Mouse (Mus musculus): ENCODE data around the gene Epn2. TPM values are rescaled to one million over a fixed set of nuclear protein-coding genes. Genes with fewer than 3 reads are reported as not detected.

Epn2 gene
- polyA plus RNA-seq, 1 experiment from 2014 or later = 56.5 TPM

DNA sequence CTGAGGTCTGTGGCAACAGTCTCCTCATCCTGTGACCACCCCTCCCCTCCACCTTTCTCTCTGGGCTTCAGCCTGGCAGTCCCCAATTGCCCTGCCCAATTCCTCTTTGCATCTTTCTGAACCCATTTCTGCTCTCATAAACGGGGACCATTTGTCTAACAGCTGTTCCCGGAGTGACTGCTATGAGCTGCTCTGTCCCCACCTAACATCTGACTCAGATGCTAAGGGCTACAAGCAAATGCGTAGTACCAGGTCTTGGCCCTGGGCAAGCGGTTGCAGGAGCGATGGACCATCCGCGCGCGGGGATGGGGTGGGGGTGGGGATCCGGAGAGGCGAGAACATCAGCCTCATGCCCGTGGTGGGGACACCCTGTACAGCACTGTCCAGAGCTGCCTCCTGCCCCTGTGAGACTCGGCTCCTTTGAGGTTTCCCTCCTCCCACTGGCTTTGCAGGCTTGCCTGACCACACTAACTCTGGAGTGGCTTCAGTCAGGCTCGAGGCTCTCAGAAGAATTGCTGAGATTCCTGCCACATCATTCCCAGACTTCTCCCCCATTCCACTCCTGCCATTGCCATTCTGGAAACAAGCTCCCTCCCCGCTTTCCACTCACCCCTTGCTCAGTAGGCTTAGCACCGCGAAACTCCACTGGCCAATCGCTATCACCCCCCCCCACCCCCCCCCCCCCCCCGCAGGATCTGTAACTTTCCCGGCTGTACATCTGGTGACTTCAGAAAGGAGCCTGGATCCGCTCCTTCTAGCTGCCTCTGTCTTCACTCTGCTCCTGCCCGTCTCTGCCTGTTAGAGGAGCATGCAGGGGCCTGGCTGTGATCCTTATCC is 36.4 kb upstream of the Epn2 start:
- Histone ChIP-seq H3K9ac (peak overlapping the region; percentile 54), H3K27me3 (no peaks in the 10 kb centered on the region), H3K27ac (replicated peaks) (no peak overlapping the region), H3K4me1 (replicated peaks) (peaks cover 26% of the 10 kb centered on the region), H3K4me3 (peak overlapping the region; percentile 6; the same call in 1 of the 2 replicates), H3K9me3 (no peaks in the 10 kb centered on the region), H3K36me3 (no peaks in the 10 kb centered on the region), H3K4me2 (peak overlapping the region; percentile 48)
- ATAC-seq (ENCODE audit: low read depth) = no peak
- WGBS = 15% methylated on average over 20 of the region's 22 CpGs

GRCm38 (mm10) chr11:61614401-61614800 is 34.9 kb upstream of the Epn2 start:
- Histone ChIP-seq H3K27me3 (no peaks in the 10 kb centered on the region), H3K9me3 (0 out of 2 replicates have a peak, but pooled peaks cover 3% of the 10 kb centered on the region), H3K4me3 (no peak overlapping the region), H3K4me2 (no peak overlapping the region), H3K36me3 (no peaks in the 10 kb centered on the region), H3K4me1 (replicated peaks) (peaks cover 11% of the 10 kb centered on the region), H3K9ac (no peak overlapping the region), H3K27ac (replicated peaks) (no peak overlapping the region)
- 56% methylated on average over 5 of the region's 5 CpGs for WGBS
- ATAC-seq (ENCODE audit: low read depth) = no peak

GRCm38 (mm10) chr11:61612116-61612635 is 32.7 kb upstream of the Epn2 start:
- Histone ChIP-seq H3K36me3 (no peaks in the 10 kb centered on the region), H3K4me3 (no peak overlapping the region), H3K9ac (no peak overlapping the region), H3K27me3 (no peaks in the 10 kb centered on the region), H3K27ac (replicated peaks) (no peak overlapping the region), H3K4me2 (no peak overlapping the region), H3K4me1 (replicated peaks) (peaks cover 11% of the 10 kb centered on the region), H3K9me3 (0 out of 2 replicates have a peak, but pooled peaks cover 4% of the 10 kb centered on the region)
- 83% methylated on average over 4 of the region's 4 CpGs for WGBS
- ATAC-seq (ENCODE audit: low read depth) = no peak

DNA sequence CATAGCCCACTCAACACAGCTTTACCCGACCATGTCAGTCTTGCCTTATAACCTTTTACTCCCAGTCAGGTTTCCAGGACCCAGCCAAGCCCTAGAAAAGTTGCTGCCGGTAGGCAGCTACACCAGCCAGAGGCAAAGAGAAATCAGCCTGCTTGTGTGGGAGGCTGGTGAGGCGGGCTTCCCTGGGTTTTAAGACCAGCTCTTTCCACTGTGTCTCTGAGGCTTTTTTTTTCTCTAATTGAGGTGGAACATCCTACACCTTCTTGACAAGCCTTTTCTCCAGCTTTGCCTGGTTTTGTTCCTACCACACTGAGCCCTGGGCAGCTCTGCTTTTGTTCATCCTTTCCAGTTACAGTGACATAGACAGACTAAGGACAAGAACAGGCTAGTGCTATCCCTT is 31.7 kb upstream of the Epn2 start:
- H3K4me1 ChIP-seq (replicated peaks) = peaks cover 8% of the 10 kb centered on the region
- H3K4me3 ChIP-seq = no peak overlapping the region
- H3K4me2 ChIP-seq = no peak overlapping the region
- 0 out of 2 replicates have a peak, but pooled peaks cover 4% of the 10 kb centered on the region for H3K9me3 ChIP-seq
- 91% methylated on average over 3 of the region's 3 CpGs for WGBS
- no peak for ATAC-seq (ENCODE audit: low read depth)
- no peaks in the 10 kb centered on the region for H3K27me3 ChIP-seq
- H3K36me3 ChIP-seq = no peaks in the 10 kb centered on the region
- no peak overlapping the region for H3K9ac ChIP-seq
- H3K27ac ChIP-seq (replicated peaks) = no peak overlapping the region

- H3K4me1 ChIP-seq (replicated peaks) = no peaks in the 10 kb centered on the region
- WGBS = 87% methylated on average over 4 of the region's 4 CpGs
- no peaks in the 10 kb centered on the region for H3K27me3 ChIP-seq
- no peak overlapping the region for H3K4me3 ChIP-seq
- no peak overlapping the region for H3K9ac ChIP-seq
- ATAC-seq (ENCODE audit: low read depth) = no peak
- no peaks in the 10 kb centered on the region for H3K36me3 ChIP-seq
- H3K9me3 ChIP-seq = 0 out of 2 replicates have a peak, but pooled peaks cover 4% of the 10 kb centered on the region
- H3K27ac ChIP-seq (replicated peaks) = no peak overlapping the region
- no peak overlapping the region for H3K4me2 ChIP-seq
Observed at GRCm38 (mm10) chr11:61608072-61608471, 28.6 kb upstream of the Epn2 start.

DNA sequence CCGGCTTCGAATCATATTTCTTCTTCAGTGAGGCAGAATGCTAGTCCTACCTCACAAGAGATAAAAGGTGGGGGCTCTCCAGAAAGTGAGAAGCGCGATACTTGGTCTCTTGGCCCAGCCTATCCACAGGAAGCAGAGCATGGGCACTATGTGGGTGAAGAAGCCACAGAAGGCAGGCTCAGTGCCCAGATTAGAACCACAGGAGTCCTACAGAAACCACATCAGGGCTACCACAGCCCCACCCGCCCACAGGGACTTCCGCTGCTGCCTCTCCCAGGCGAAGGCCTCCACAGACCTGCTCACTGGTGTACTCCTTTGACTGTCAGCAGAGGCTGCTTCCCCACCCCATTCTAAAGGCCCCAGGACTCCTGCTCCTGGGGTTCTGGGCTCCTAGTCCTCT is 23.2 kb upstream of the Epn2 start:
- H3K9me3 ChIP-seq = no peaks in the 10 kb centered on the region
- WGBS = 88% methylated on average over 7 of the region's 7 CpGs
- ATAC-seq (ENCODE audit: low read depth) = no peak
- H3K4me1 ChIP-seq (replicated peaks) = no peaks in the 10 kb centered on the region
- no peaks in the 10 kb centered on the region for H3K27me3 ChIP-seq
- H3K27ac ChIP-seq (replicated peaks) = no peak overlapping the region
- no peak overlapping the region for H3K4me2 ChIP-seq
- H3K36me3 ChIP-seq = no peaks in the 10 kb centered on the region
- no peak overlapping the region for H3K9ac ChIP-seq
- H3K4me3 ChIP-seq = no peak overlapping the region

GRCm38 (mm10) chr11:61601465-61601864 is 22.0 kb upstream of the Epn2 start:
- H3K36me3 ChIP-seq = no peaks in the 10 kb centered on the region
- ATAC-seq (ENCODE audit: low read depth) = no peak
- H3K4me3 ChIP-seq = no peak overlapping the region
- no peak overlapping the region for H3K9ac ChIP-seq
- no peaks in the 10 kb centered on the region for H3K9me3 ChIP-seq
- no peaks in the 10 kb centered on the region for H3K27me3 ChIP-seq
- H3K4me2 ChIP-seq = no peak overlapping the region
- no peaks in the 10 kb centered on the region for H3K4me1 ChIP-seq (replicated peaks)
- H3K27ac ChIP-seq (replicated peaks) = no peak overlapping the region
- WGBS = 47% methylated on average over 3 of the region's 3 CpGs

DNA sequence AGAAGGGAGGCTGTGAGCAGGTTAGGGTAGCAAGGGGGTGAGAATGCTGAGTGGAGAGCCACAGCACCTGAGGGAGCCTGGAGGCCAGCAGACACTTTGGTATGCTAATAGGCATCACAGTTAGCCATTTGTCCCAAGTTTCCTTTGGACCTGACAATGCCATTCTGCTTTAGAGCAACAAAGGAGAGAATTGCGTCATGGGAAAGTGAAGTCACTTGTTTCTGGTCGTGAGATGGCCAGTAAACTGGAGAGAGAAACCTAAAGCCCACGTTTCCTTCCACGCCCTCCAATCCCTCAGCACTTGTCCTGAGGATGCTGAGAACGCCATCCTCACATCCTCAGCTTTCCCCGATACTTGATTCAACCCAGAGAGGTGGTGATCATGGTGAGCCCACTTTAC is 18.9 kb upstream of the Epn2 start:
- Histone ChIP-seq H3K4me2 (no peak overlapping the region), H3K4me3 (no peak overlapping the region), H3K4me1 (replicated peaks) (no peaks in the 10 kb centered on the region), H3K27me3 (no peaks in the 10 kb centered on the region), H3K9ac (no peak overlapping the region), H3K36me3 (no peaks in the 10 kb centered on the region), H3K9me3 (no peaks in the 10 kb centered on the region), H3K27ac (replicated peaks) (no peak overlapping the region)
- 60% methylated on average over 6 of the region's 6 CpGs for WGBS
- ATAC-seq (ENCODE audit: low read depth) = no peak

DNA sequence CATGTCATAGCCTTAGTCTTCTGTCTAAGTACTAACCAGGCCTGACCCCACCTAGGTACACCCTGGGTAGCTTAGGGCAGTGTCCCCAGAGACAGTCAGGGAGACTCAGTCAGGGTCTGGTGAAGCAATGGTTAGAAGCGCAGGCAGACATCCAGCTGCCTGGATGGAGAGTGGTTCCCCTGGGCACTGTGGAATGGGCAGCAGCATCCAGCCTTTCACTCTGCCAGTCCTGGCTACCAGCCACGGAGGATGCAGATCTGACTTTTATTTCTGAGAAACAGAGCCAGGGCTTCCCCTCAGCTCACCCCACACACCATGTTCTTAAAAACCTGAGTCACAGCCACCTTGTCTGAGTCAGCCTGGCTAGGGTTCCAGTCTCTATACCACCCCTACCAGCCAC is 18.0 kb upstream of the Epn2 start:
- 79% methylated on average over 2 of the region's 2 CpGs for WGBS
- H3K9ac ChIP-seq = no peak overlapping the region
- H3K36me3 ChIP-seq = no peaks in the 10 kb centered on the region
- H3K27ac ChIP-seq (replicated peaks) = no peak overlapping the region
- H3K4me1 ChIP-seq (replicated peaks) = no peaks in the 10 kb centered on the region
- H3K9me3 ChIP-seq = no peaks in the 10 kb centered on the region
- no peaks in the 10 kb centered on the region for H3K27me3 ChIP-seq
- H3K4me3 ChIP-seq = no peak overlapping the region
- no peak for ATAC-seq (ENCODE audit: low read depth)
- no peak overlapping the region for H3K4me2 ChIP-seq

DNA sequence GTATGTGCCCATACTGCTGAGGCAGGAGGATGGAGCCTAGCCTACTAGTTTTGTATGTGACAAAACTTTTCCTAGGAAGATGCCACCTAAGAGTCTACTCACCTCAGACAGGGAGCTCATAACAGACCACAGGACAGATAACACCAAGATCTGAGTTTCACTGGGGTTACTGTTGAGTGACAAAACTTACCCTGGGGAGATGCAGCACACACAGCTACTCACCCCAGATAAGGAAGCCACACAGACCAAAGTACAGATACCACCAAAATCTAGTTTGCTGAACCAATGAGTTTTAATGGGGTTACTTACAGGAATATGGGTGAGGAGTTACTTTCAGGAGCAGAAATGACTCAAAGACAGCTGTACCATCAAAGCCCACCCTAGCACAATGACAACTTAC is 13.6 kb upstream of the Epn2 start:
- no peaks in the 10 kb centered on the region for H3K9me3 ChIP-seq
- H3K27me3 ChIP-seq = no peaks in the 10 kb centered on the region
- no peak overlapping the region for H3K4me2 ChIP-seq
- no peaks in the 10 kb centered on the region for H3K4me1 ChIP-seq (replicated peaks)
- no peak overlapping the region for H3K9ac ChIP-seq
- H3K36me3 ChIP-seq = no peaks in the 10 kb centered on the region
- H3K27ac ChIP-seq (replicated peaks) = no peak overlapping the region
- no peak overlapping the region for H3K4me3 ChIP-seq
- ATAC-seq (ENCODE audit: low read depth) = no peak

DNA sequence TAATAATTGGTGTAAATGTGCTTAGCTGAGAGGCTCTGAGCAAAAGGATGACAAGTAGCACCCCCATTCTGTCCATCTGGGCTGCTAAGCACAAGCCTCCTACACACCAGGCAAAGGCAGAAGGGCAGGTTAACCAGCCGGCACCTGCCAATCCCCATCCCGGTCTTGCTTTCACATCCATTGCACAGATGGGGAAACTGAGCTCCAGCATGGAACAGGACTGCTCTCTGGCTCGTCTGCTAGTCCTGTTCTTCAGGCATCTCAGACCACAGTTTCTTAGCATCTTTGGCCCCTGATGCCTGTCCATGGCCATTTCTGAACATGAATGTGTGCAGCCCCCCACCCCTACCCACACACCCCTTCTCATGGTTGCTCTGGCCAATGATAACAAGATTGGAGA is 12.6 kb upstream of the Epn2 start:
- 92% methylated on average over 3 of the region's 3 CpGs for WGBS
- no peaks in the 10 kb centered on the region for H3K36me3 ChIP-seq
- H3K27me3 ChIP-seq = no peaks in the 10 kb centered on the region
- ATAC-seq (ENCODE audit: low read depth) = no peak
- no peak overlapping the region for H3K9ac ChIP-seq
- H3K27ac ChIP-seq (replicated peaks) = no peak overlapping the region
- no peak overlapping the region for H3K4me2 ChIP-seq
- no peak overlapping the region for H3K4me3 ChIP-seq
- H3K4me1 ChIP-seq (replicated peaks) = no peaks in the 10 kb centered on the region
- H3K9me3 ChIP-seq = no peaks in the 10 kb centered on the region

DNA sequence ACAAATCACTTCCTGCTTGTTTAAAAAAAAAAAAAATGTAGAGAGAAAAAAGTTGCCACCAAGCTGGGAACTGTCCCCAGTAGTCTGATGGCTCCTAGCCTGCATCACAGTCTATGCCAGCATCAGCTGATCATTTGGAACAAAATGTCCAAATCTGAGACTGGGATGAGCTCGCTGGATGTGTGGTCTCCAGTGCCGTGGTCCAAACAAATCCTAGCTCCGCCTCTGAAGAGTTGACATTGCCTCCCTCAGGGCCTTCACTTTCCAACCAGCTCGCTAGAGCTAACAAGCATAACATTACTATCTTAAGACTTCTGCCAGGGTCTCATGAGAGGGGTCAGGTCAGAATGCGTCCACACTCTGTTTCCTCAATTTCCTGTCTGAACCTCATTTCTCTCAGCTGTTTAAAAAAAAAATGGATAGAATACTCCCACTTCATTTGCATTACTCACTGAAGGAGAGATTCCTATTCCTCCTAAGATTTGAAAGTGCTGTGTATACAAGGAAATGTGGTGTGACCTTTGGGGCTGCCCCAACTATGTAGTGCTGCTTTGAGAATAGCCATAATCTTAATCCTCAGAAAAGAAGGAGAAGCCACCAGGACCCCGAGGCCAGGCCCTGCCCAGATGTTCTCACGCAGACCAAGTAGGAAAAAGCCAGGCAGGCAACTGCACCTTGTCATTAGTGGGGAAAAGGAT is 11.2 kb upstream of the Epn2 start:
- 60% methylated on average over 7 of the region's 7 CpGs for WGBS
- H3K9me3 ChIP-seq = no peaks in the 10 kb centered on the region
- no peak overlapping the region for H3K9ac ChIP-seq
- no peak overlapping the region for H3K27ac ChIP-seq (replicated peaks)
- no peaks in the 10 kb centered on the region for H3K27me3 ChIP-seq
- H3K4me2 ChIP-seq = no peak overlapping the region
- no peak for ATAC-seq (ENCODE audit: low read depth)
- no peak overlapping the region for H3K4me3 ChIP-seq
- H3K36me3 ChIP-seq = no peaks in the 10 kb centered on the region
- H3K4me1 ChIP-seq (replicated peaks) = no peaks in the 10 kb centered on the region

Data from neural tube, embryonic 13.5 days (tissue).